Mouse (Mus musculus) megakaryocyte, embryonic 14.5 days (primary cell): ENCODE data around the gene Aven. TPM values are rescaled to one million over a fixed set of nuclear protein-coding genes. Genes with fewer than 3 reads are reported as not detected.

Experiments used
- H3K27me3 ChIP-seq: replicated peaks from 2 replicates; pipeline ENCODE3; 2012; ENCODE audit warnings: inconsistent platforms
- H3K36me3 ChIP-seq: replicated peaks from 2 replicates; pipeline ENCODE3; 2012; ENCODE audit warnings: low read length, inconsistent platforms, mixed read lengths
- H3K4me1 ChIP-seq: 2 replicates; pipeline ENCODE4 v1.6.1; 2012; ENCODE audit warnings: inconsistent platforms
- H3K4me3 ChIP-seq: replicated peaks from 2 replicates; pipeline ENCODE3; 2012; ENCODE audit warnings: moderate library complexity, mild to moderate bottlenecking, inconsistent platforms
- H3K9me3 ChIP-seq: 2 replicates; pipeline ENCODE4 v1.6.1; 2012; ENCODE audit warnings: inconsistent platforms
- FLI1 ChIP-seq: IDR thresholded peaks from 2 replicates; pipeline ENCODE4 v1.6.1; 2012; ENCODE audit warnings: low read length, inconsistent platforms, mixed read lengths
- GATA1 ChIP-seq: IDR thresholded peaks from 3 replicates; pipeline ENCODE4 v1.6.1; 2012; ENCODE audit warnings: mixed read lengths, low read length, inconsistent platforms, borderline replicate concordance
- polyA plus RNA-seq: library from polyadenylated mRNA; stranded (reverse); fragments of >175 nt; gene quantifications from 2 replicates; pipeline ENCODE4 v1.2.3, GENCODE M21; 2012; ENCODE audit warnings: low replicate concordance; ENCODE audit not compliant: insufficient read depth

Aven gene
- polyA plus RNA-seq, 1 experiment, result 3.7 TPM

DNA sequence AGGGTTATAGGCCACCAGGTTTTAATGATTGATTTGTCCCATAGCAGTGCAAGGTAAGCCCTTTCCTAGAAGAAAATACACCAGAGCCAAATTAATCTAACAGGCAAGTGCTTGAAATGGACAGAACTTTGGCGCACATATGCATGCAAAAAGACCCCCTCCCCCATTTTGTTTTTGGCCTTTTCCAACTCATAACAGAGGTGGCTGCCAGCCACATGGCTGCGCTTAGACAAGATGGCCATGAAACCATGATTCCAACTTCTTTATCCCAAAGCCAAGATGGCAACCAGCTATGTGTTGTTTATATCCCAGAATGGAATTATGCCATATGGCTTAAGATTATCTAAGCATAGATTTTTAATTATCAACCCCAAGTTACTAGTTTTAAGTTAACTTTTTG is 101.0 kb downstream of the Aven start:
- Histone ChIP-seq H3K9me3 (no peaks in the 10 kb centered on the region), H3K36me3 (no peaks in the 10 kb centered on the region), H3K27me3 (no peaks in the 10 kb centered on the region), H3K4me3 (no peak overlapping the region), H3K4me1 (no peaks in the 10 kb centered on the region)
- TF ChIP-seq GATA1 (no peak), FLI1 (no peak)

DNA sequence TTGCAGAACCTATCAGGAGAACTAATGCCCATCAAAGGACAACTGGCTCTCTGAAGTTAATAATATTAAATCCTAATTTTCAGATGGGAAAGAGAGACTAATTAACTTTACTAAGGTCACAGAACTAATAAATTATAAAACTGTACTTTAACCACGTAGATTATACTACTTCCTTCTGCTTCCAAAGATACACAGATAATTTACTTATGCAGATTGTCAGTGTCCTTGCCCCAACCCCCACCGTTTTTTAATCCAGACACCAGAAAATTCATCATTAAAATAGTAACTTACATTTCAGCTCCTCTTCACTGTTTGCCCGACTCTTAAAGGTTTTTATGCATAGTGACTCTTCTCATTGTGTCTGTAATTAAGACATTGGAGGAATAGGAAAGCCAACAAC is 103.0 kb downstream of the Aven start:
- Histone ChIP-seq H3K9me3 (no peaks in the 10 kb centered on the region), H3K36me3 (no peaks in the 10 kb centered on the region), H3K4me1 (no peaks in the 10 kb centered on the region), H3K27me3 (no peaks in the 10 kb centered on the region), H3K4me3 (no peak overlapping the region)
- no peak for TF ChIP-seq FLI1
- TF ChIP-seq GATA1, result no peak

DNA sequence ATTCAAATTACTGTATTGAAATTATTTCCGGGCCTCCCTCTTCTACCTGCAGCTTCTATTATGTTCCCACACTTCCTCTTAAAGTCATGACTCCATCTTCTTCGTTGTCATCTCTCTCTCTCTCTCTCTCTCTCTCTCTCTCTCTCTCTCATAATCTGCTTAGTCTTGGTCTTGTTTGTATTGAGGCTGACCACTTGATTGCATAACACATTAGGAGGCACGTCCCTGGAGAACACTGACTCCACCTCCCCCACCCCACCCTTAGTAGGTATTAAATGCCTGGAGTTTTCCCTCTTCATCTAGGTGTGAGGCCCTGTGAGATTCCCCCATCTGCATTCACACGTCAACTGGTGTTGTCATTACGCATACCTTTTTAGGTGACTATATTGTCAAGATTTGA is 103.7 kb downstream of the Aven start:
- Histone ChIP-seq H3K36me3 (no peaks in the 10 kb centered on the region), H3K4me3 (no peak overlapping the region), H3K9me3 (no peaks in the 10 kb centered on the region), H3K27me3 (no peaks in the 10 kb centered on the region), H3K4me1 (no peaks in the 10 kb centered on the region)
- TF ChIP-seq FLI1, result no peak

DNA sequence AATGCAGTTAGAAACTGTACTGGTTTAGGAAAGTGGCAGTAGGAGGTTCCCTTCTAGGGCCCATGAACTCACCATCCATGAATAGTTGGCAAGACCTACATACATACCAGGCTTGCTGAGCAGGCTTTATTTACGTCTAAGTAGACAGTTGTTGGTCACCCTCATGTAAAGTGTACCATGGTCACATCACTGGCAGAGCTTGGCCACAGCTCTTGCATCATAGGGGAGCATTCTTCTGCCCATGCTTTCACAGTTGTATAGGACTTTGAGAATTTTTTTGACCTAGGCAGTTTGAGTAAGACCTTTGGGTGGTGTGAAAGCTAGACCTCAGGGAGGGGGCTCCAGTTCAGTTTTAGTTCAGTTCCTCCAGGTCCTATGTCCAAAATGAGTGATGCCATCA is 104.3 kb downstream of the Aven start:
- TF ChIP-seq GATA1 (no peak), FLI1 (no peak)

DNA sequence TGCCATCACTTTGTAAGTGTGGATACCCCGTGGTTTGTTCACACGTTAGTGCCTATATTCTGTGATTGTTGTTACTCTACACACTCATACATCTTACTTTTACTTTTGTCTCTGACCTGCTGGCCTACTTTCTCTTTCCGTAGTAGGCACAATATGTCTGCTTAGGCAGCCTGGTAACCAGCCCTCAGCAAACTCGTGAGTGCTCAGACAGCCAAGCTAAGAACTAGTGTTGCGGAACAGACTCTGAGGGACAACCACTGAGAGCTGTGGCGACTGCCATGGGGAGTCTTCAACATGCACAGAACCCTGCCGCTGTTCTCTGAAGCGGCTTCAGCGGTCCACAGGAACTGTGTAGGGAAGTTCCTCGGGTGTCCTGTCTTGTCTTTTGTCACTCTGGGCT is 107.5 kb downstream of the Aven start:
- no peak for TF ChIP-seq FLI1
- TF ChIP-seq GATA1, result no peak
- Histone ChIP-seq H3K9me3 (no peaks in the 10 kb centered on the region), H3K4me1 (no peaks in the 10 kb centered on the region), H3K36me3 (no peaks in the 10 kb centered on the region), H3K4me3 (no peak overlapping the region), H3K27me3 (no peaks in the 10 kb centered on the region)

More for the DNA sequence above, 104.3 kb downstream of the Aven start:
- no peaks in the 10 kb centered on the region for H3K4me1 ChIP-seq
- no peaks in the 10 kb centered on the region for H3K9me3 ChIP-seq
- H3K27me3 ChIP-seq, result no peaks in the 10 kb centered on the region
- no peaks in the 10 kb centered on the region for H3K36me3 ChIP-seq
- H3K4me3 ChIP-seq, result no peak overlapping the region

DNA sequence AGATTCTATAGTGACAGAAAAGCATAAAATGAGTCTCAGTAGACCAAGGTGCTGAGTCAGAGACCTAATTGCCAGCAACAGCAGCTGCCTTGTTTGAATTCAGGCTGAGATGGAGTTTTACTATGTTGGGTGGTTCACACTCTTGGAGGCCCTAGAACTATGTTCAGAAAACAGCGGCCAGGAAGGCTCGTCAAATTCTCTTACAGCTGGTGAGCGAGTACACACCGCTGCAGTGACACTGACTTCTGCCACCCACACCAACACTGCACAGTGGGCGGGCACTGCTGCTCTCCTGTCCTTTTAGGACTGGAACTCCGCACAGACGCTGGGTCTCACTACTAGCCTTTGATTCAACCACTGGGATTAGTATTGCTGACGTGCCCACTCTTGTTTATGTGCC is 109.7 kb downstream of the Aven start:
- H3K27me3 ChIP-seq, result no peaks in the 10 kb centered on the region
- TF ChIP-seq GATA1 (no peak), FLI1 (no peak)
- no peaks in the 10 kb centered on the region for H3K36me3 ChIP-seq

DNA sequence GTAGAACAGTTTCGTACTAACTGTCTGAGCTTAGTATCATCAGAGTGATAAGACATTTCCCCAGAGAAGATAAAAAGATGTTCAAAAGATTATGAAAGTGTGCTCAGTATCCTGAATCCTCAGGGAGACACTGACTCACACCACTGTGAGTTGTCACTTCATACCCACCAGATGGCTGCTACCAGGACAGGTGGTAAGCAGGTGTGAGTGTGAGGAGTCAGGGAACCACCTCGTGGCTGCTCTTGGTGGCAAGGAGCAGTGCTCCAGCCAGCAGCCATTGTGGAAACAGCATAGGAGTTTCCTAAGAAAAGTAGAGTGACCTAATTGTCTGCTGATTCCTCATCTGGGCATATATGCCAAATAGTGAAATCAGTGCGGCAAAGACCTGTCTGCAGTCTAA is 113.8 kb downstream of the Aven start:
- Histone ChIP-seq H3K36me3 (no peaks in the 10 kb centered on the region), H3K4me3 (no peak overlapping the region), H3K27me3 (no peaks in the 10 kb centered on the region), H3K9me3 (peaks cover 10% of the 10 kb centered on the region), H3K4me1 (no peaks in the 10 kb centered on the region)
- TF ChIP-seq GATA1 (no peak), FLI1 (no peak)

More for the DNA sequence above, 109.7 kb downstream of the Aven start:
- Histone ChIP-seq H3K9me3 (no peaks in the 10 kb centered on the region), H3K4me1 (no peaks in the 10 kb centered on the region), H3K4me3 (no peak overlapping the region)

DNA sequence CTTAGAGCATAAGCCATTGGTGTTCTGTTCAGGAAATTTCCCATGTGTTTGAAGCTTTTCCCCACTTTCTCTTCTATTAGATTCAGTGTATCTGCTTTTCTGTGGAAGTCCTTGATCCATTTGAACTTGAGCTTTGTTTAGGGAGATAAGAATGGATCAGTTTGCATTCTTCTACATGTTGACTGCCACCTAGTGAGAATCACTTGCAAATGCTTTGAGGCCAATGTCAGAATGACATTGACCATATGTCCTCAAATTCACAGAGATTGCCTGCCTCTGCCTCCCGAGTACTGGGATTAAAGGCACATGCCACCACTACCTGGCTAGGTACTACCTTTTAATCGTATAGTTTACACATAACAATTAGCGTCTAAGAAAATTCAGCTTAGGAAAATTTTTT is 119.9 kb downstream of the Aven start:
- Histone ChIP-seq H3K9me3 (peaks cover 20% of the 10 kb centered on the region), H3K27me3 (no peaks in the 10 kb centered on the region), H3K4me3 (no peak overlapping the region), H3K4me1 (no peaks in the 10 kb centered on the region), H3K36me3 (no peaks in the 10 kb centered on the region)
- no peak for TF ChIP-seq GATA1
- no peak for TF ChIP-seq FLI1

DNA sequence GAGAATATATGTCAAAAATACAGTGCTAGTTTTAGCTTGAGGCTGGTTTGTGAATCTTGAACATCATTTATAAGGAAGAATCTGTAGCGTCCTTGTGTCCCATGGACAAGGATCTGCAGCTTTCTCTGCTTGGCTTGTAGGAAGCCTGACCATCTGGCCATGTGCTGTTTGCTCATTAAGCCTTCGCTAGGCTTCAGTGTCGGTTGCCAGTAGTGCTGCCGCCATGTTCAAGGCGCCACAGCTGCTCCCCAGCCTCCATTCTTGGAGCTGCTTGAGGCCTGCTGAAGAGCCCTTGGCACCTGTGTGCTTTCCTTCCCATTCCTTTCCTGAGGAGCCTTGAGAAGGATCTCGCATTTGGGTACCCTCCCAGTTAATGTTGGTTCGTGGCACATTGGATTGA is 121.6 kb downstream of the Aven start:
- Histone ChIP-seq H3K4me3 (no peak overlapping the region), H3K4me1 (no peaks in the 10 kb centered on the region), H3K36me3 (no peaks in the 10 kb centered on the region), H3K27me3 (no peaks in the 10 kb centered on the region), H3K9me3 (peaks cover 20% of the 10 kb centered on the region)
- TF ChIP-seq GATA1, result no peak
- no peak for TF ChIP-seq FLI1

DNA sequence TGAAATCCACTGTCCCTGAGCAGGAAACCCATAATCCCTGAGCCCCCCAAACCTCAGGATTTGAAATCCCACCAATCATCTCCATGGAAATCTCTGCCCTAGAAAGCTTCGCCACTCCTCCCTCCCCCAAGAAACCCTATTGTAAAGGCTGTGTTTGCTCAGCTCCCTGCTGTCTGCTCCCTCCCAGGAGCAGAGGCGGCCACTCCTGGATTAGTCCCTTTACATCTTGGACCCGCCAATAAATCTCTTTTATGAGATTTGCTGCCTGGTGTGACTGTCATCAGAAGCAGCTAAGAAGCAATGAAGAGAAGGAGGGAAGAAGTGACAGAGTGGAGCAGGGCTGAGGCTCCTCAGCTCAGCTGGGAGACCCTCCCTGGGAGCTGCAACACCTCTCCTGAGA is 124.4 kb downstream of the Aven start:
- H3K4me1 ChIP-seq, result no peaks in the 10 kb centered on the region
- TF ChIP-seq GATA1 (no peak), FLI1 (no peak)

DNA sequence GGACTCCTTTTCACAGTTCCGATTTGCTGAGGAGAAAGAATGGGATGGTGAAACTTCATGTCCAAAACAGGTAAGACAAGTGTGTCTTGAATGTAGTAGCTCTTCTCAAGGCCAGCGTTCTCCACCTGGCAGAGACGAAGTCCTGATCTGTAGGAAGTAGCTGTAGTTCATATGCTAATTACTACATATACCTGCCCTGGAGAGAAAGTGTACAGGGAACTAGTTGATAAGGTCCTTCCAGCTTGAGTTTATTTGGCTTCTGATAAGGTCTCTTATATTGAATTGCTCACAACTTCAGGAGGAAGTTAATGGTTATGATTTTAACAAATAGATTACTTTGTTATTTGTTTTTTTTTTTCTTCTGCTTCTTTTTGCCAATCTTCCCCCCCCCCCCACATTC is 132.4 kb downstream of the Aven start:
- Histone ChIP-seq H3K4me3 (no peak overlapping the region), H3K27me3 (no peaks in the 10 kb centered on the region), H3K36me3 (no peaks in the 10 kb centered on the region), H3K9me3 (no peaks in the 10 kb centered on the region), H3K4me1 (no peaks in the 10 kb centered on the region)
- TF ChIP-seq GATA1 (no peak), FLI1 (no peak)

More for the DNA sequence above, 124.4 kb downstream of the Aven start:
- Histone ChIP-seq H3K4me3 (no peak overlapping the region), H3K36me3 (no peaks in the 10 kb centered on the region), H3K27me3 (no peaks in the 10 kb centered on the region), H3K9me3 (peaks cover 8% of the 10 kb centered on the region; the same call in 1 of the 2 replicates)

DNA sequence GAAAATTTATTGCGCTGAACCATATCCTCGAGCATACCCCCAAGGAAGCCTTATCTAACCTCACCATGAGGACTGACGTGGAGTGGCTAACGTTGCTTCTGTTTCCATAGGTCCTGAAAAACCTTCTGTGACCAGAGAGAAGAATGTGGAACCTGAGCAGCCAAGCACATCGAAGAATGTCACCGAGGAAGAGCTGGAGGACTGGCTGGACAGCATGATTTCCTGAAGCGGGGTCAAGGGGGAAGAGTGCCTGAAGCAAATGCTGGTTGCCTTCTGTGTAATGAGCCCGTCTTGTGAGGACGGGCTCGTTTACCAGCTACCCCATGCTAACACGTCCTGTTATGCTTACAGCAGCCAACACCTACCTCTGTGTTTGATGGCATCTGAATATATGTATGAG is 137.9 kb downstream of the Aven start:
- H3K27me3 ChIP-seq, result no peaks in the 10 kb centered on the region
- no peak overlapping the region for H3K4me3 ChIP-seq
- no peaks in the 10 kb centered on the region for H3K4me1 ChIP-seq
- peaks cover 9% of the 10 kb centered on the region for H3K36me3 ChIP-seq
- no peak for TF ChIP-seq FLI1
- no peaks in the 10 kb centered on the region for H3K9me3 ChIP-seq
